Mouse (Mus musculus) lung, postnatal 10 days (tissue): ENCODE results near the gene Olfr1480.

Experiments used
- DNase-seq: peaks from one replicate; pipeline ENCODE4 v3.0.0; 2021

The Olfr1480 gene

DNA sequence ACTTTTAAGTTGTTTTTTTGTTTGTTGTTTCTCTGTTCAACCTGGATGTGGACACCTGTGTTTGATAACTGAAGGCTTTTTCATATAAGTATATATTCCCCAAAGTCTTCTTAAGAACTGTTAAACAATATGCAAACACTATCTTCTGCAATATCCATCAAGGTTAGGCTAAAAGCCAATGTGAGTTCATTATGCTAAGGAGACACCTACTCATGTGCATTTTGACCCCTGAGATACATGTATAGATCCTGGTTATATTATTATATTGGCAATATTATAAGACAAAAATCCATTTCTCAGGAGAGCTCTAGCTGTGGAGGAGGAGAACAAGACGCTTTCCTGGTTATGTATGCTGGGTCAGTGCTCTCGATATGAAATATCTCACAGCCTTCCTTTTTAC lies at the start of gene Olfr1480:
Gene Olfr1480, plus strand, starts transcription at position 301 of the 400 bp plus-strand sequence.
- DNase-seq, result no peak

DNA sequence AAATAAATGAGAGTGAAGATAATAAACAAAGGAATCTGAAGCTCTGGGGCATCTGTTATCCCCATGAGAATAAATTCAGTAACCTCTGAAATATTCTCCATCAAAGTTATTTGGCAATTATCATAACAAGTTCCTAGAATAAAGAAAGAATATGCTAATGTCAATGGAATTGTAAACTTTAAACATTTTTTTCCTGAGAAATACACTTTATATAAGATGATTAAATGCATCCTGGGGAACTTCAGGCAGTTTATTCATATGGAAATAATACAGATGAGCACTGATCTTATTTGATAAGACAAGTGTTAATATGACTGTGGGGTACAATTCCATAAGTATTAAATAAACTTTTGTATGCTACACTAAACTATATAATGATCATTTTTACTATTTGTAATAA lies 47.6 kb upstream of the Olfr1480 start, which contains the start of gene Olfr1475:
Gene Olfr1475, minus strand, starts transcription at position 101 of the 400 bp plus-strand sequence.
- no peak for DNase-seq

DNA sequence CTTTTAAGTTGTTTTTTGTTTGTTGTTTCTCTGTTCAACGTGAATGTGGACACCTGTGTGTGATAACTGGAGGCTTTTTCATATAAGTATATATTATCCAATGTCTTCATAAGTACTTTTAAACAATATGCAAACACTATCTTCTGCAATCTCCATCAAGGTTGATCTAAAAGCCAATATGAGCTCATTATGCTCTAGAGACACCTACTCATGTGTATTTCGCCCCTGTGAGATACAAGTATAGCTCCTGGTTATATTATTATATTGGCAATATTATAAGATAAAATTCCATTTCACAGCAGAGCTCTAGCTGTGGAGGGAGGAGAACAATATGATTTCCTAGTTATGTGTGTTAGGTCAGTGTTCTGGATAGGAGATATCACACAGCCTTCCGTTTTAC lies 27.5 kb upstream of the Olfr1480 start, which contains the start of gene Olfr1477:
Gene Olfr1477, plus strand, starts transcription at position 301 of the 400 bp plus-strand sequence.
- no peak for DNase-seq
